Mouse (Mus musculus): ENCODE measurements at regions not wholly inside any gene's neighbourhood (a gene's known extent, or its start where the extent isn't known, plus 50 kb on each side); places are given as distances from the start of the nearest gene placed in this dataset.
A peak's percentile ranks its signal among the peaks of the same experiment; 100 is the strongest.

DNA sequence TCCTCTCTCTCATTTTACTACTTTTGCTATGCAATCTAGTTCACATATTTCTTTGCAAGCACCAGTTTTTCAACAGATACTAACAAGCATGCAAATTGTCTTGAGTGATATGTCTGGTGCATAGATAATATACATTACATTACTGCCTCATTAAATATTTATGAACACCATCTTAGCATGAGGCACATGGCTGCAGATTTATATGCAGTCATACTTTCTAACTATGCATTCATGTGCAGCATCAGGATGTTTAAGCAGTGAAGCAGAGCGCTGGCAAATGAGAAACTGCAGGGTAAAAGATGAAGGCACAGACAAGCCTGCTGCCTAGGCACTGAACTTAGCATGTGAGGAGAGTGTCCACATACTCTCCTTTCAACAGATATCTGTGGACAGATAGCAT is 186.3 kb upstream of the Luzp2 start:
- no peak for TF ChIP-seq CTCF (IDR thresholded peaks at IDR 0.05; ENCODE audit: borderline replicate concordance, extremely low read depth, insufficient read depth, insufficient read length)
- no peak for TF ChIP-seq POLR2A (IDR thresholded peaks at IDR 0.05; ENCODE audit: borderline replicate concordance, extremely low read depth, insufficient read depth, insufficient read length, poor library complexity, severe bottlenecking)
- peak; percentile 59 for DNase-seq (ENCODE audit: low read depth)

Data from brain, embryonic 14.5 days (tissue).